Mouse (Mus musculus): ENCODE data around the gene Duox1. TPM values are rescaled to one million over a fixed set of nuclear protein-coding genes. Genes with fewer than 3 reads are reported as not detected.
"Not testable (repeated sequence)": the region's sequence is repeated elsewhere in the genome, so short reads cannot be mapped to it uniquely, and the experiment has no call there.

The Duox1 gene
- polyA plus RNA-seq, 1 experiment from 2014 or later: 0.12 TPM

DNA sequence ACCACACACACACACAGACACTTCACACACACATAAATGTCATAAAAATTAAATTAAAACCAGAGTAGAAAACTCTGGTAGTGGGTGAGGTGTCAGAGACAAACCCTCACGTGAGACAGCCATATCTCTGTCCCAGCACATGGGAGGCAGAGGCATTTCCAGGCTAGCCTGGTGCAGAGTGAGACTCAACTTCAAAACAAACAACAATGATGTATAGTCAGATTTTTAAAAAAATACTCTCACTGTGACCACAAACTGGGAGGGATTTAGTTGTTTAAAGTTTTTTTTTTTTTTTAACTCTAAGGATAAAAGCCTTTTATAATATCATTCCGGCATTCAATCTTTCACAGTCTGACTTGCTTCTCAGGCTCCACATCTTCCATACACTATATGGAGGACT lies 9.9 kb downstream of the Duox1 start:
- no peak overlapping the region for H3K27ac ChIP-seq
- H3K9ac ChIP-seq: no peak overlapping the region
- no peaks in the 10 kb centered on the region for H3K9me3 ChIP-seq (ENCODE audit: control insufficient read depth, low read length)
- no peaks in the 10 kb centered on the region for H3K36me3 ChIP-seq (replicated peaks; ENCODE audit: control insufficient read depth, insufficient read depth)
- H3K4me3 ChIP-seq (replicated peaks; ENCODE audit: low read length): no peak overlapping the region
- H3K4me1 ChIP-seq (replicated peaks; ENCODE audit: control insufficient read depth, insufficient read depth, low read length): no peaks in the 10 kb centered on the region
- H3K4me2 ChIP-seq (replicated peaks): no peak overlapping the region
- no peaks in the 10 kb centered on the region for H3K27me3 ChIP-seq (ENCODE audit: control insufficient read depth, insufficient read depth, low read length)
- 79% methylated on average over 2 of the region's 2 CpGs for WGBS
- DNase-seq (ENCODE audit: low spot score): no peak
- no peak for ATAC-seq (ENCODE audit: low FRiP score)

DNA sequence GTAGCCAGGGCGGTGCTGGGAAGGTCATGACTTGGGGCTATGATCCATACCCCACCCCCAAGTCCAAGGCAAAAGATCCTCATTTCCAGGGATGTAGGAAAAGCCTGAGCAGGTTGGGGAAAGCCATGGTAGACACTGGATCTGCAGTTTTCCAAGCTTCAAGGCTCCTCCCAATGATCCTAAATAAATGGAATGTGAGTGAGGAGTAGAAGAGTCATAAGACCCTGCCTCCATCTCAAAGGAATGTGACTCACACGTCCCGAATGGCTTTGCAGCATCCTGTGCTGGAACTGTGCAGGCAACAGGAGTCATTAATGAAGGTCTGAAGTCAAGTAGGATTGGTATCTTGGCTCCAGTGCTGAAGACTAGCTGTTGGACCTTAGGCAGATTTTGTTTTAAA lies 12.5 kb downstream of the Duox1 start:
- 86% methylated on average over 3 of the region's 3 CpGs for WGBS
- H3K4me3 ChIP-seq (replicated peaks; ENCODE audit: low read length): no peak overlapping the region
- no peaks in the 10 kb centered on the region for H3K9me3 ChIP-seq (ENCODE audit: control insufficient read depth, low read length)
- ATAC-seq (ENCODE audit: low FRiP score) (no peak), DNase-seq (ENCODE audit: low spot score) (no peak)
- no peak overlapping the region for H3K9ac ChIP-seq
- no peaks in the 10 kb centered on the region for H3K36me3 ChIP-seq (replicated peaks; ENCODE audit: control insufficient read depth, insufficient read depth)
- H3K4me2 ChIP-seq (replicated peaks): no peak overlapping the region
- H3K27me3 ChIP-seq (ENCODE audit: control insufficient read depth, insufficient read depth, low read length): no peaks in the 10 kb centered on the region
- H3K4me1 ChIP-seq (replicated peaks; ENCODE audit: control insufficient read depth, insufficient read depth, low read length): no peaks in the 10 kb centered on the region
- no peak overlapping the region for H3K27ac ChIP-seq

DNA sequence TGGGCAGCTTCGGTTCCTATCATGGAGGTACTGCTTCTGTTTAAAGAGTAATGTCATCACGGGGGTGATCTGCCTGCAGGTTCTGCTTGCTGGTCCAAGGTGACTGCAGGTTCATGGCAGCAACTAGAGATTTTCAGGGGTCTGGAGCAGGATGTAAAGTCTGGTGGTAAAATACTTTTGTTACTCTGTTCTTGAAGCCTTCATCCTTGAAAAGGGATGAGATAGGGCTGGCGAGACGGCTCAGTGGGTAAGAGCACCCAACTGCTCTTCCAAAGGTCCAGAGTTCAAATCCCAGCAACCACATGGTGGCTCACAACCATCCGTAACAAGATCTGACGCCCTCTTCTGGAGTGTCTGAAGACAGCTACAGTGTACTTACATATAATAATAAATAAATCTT lies 14.8 kb downstream of the Duox1 start:
- not testable (repeated sequence) for H3K9me3 ChIP-seq (ENCODE audit: control insufficient read depth, low read length); H3K27ac ChIP-seq; H3K4me1 ChIP-seq (replicated peaks; ENCODE audit: control insufficient read depth, insufficient read depth, low read length); H3K4me3 ChIP-seq (replicated peaks; ENCODE audit: low read length); H3K9ac ChIP-seq; ATAC-seq (ENCODE audit: low FRiP score); H3K27me3 ChIP-seq (ENCODE audit: control insufficient read depth, insufficient read depth, low read length); DNase-seq (ENCODE audit: low spot score); H3K36me3 ChIP-seq (replicated peaks; ENCODE audit: control insufficient read depth, insufficient read depth); H3K4me2 ChIP-seq (replicated peaks)
- WGBS: 88% methylated on average over 4 of the region's 6 CpGs

DNA sequence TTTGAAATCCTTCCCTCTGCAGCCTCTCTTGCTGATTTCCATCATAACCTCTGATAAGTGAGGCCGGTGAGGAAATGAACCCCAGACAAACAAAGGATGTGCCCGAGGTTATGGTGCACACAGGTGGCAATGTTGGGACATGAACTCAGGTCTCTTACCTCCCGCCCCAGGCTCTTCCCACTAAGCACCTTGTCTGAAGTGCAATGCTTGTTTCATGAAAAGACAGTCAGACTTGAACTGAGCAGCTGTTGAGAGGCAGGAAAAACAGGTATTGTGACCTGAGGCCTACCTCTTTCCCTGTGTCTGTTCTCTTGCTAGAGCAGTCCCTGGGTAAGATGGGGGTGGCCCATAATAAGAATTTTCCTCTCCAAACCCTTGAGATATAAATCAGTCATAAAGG lies 16.8 kb downstream of the Duox1 start:
- H3K4me2 ChIP-seq (replicated peaks): no peak overlapping the region
- WGBS: 89% methylated on average over 3 of the region's 3 CpGs
- no peaks in the 10 kb centered on the region for H3K4me1 ChIP-seq (replicated peaks; ENCODE audit: control insufficient read depth, insufficient read depth, low read length)
- no peaks in the 10 kb centered on the region for H3K36me3 ChIP-seq (replicated peaks; ENCODE audit: control insufficient read depth, insufficient read depth)
- no peak overlapping the region for H3K27ac ChIP-seq
- H3K9ac ChIP-seq: no peak overlapping the region
- no peaks in the 10 kb centered on the region for H3K9me3 ChIP-seq (ENCODE audit: control insufficient read depth, low read length)
- no peaks in the 10 kb centered on the region for H3K27me3 ChIP-seq (ENCODE audit: control insufficient read depth, insufficient read depth, low read length)
- DNase-seq (ENCODE audit: low spot score) (no peak), ATAC-seq (ENCODE audit: low FRiP score) (no peak)
- no peak overlapping the region for H3K4me3 ChIP-seq (replicated peaks; ENCODE audit: low read length)

DNA sequence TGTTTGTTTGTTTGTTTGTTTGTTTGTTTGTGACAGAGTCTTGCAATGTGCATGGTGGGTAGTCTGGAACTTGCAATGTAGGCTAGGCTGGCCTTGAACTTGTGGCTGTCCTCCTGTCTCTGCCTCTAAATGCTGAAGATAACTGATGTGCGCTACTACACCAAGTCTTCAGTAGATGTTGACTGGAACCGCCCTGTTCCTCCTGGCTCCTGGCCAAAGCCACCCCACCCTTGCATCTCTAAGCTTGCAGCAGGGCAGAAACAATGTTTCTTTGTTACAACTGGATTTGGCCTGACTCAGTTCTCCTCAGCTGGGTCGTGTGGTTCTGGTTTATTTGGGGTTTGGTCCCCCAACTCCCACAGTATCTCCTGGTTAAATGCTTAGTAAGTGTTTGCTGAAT lies 18.7 kb downstream of the Duox1 start:
- Histone ChIP-seq H3K4me2 (replicated peaks) (no peak overlapping the region), H3K4me3 (replicated peaks; ENCODE audit: low read length) (no peak overlapping the region), H3K9ac (no peak overlapping the region), H3K27ac (no peak overlapping the region), H3K27me3 (ENCODE audit: control insufficient read depth, insufficient read depth, low read length) (no peaks in the 10 kb centered on the region), H3K9me3 (ENCODE audit: control insufficient read depth, low read length) (no peaks in the 10 kb centered on the region), H3K36me3 (replicated peaks; ENCODE audit: control insufficient read depth, insufficient read depth) (no peaks in the 10 kb centered on the region), H3K4me1 (replicated peaks; ENCODE audit: control insufficient read depth, insufficient read depth, low read length) (no peaks in the 10 kb centered on the region)
- WGBS: 53% methylated on average over 3 of the region's 3 CpGs
- no peak for DNase-seq (ENCODE audit: low spot score)
- no peak for ATAC-seq (ENCODE audit: low FRiP score)

DNA sequence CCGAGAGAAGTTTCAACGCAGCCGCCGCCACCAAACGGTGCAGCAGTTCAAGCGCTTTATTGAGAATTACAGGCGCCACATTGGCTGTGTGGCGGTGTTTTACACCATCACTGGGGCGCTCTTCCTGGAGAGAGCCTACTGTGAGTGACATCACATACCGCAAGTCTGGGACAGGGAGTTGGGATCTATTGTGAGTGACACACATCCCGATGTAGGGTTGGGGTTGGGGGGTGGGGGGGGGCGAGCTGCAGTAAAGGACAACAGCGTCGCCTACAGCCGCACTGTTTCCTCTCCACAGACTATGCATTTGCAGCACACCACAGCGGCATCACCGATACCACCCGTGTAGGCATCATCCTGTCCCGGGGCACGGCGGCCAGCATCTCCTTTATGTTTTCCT lies 21.8 kb downstream of the Duox1 start:
- H3K36me3 ChIP-seq (replicated peaks; ENCODE audit: control insufficient read depth, insufficient read depth): no peaks in the 10 kb centered on the region
- WGBS: 62% methylated on average over 21 of the region's 21 CpGs
- no peak overlapping the region for H3K4me3 ChIP-seq (replicated peaks; ENCODE audit: low read length)
- ATAC-seq (ENCODE audit: low FRiP score): no peak; the same call in 1 of the 2 replicates
- no peak overlapping the region for H3K9ac ChIP-seq
- H3K27me3 ChIP-seq (ENCODE audit: control insufficient read depth, insufficient read depth, low read length): no peaks in the 10 kb centered on the region
- H3K4me1 ChIP-seq (replicated peaks; ENCODE audit: control insufficient read depth, insufficient read depth, low read length): no peaks in the 10 kb centered on the region
- H3K4me2 ChIP-seq (replicated peaks): peak overlapping the region; percentile 27
- no peaks in the 10 kb centered on the region for H3K9me3 ChIP-seq (ENCODE audit: control insufficient read depth, low read length)
- H3K27ac ChIP-seq: no peak overlapping the region
- no peak for DNase-seq (ENCODE audit: low spot score)

DNA sequence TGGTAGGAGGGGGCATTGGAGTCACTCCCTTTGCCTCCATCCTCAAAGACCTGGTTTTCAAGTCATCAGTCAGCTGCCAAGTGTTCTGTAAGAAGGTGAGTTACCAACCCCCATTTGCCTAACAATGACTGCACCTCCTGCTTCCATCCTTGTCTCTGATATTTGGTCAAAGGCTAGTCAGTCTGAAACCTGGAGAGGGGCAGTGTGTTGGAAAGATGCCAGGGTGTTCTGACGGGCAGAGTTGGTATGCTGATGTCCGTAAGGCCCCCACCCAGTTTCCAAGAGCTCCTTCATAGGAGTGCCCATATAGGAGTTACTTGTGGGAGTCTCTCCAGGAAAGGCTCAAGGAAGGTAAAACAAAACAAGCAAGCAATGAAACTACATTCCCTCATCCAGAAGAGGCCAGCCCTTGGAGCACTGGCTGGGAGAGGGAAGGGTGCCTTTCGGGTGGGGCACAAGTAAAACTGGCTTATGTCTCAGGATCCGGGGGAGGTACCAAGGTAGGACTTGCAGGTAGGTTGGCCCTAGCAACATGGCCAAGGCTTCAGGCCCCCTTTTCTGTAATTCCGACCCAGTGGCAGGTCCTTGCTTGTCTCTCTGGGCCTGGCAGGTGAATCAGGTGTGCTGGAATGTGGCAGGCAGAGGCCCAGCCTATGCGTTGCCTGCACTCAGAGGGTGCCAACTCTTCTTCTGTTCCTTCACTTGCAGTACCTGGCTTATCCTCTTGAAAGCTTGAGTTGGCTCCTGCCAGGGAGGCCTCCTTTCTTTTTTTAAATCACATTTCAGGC lies 29.8 kb downstream of the Duox1 start:
- Histone ChIP-seq H3K36me3 (replicated peaks; ENCODE audit: control insufficient read depth, insufficient read depth) (no peaks in the 10 kb centered on the region), H3K4me3 (replicated peaks; ENCODE audit: low read length) (no peak overlapping the region), H3K27me3 (ENCODE audit: control insufficient read depth, insufficient read depth, low read length) (no peaks in the 10 kb centered on the region), H3K9ac (no peak overlapping the region), H3K4me2 (replicated peaks) (no peak overlapping the region), H3K9me3 (ENCODE audit: control insufficient read depth, low read length) (no peaks in the 10 kb centered on the region), H3K27ac (no peak overlapping the region), H3K4me1 (replicated peaks; ENCODE audit: control insufficient read depth, insufficient read depth, low read length) (peaks cover 21% of the 10 kb centered on the region)
- 81% methylated on average over 6 of the region's 6 CpGs for WGBS
- no peak for DNase-seq (ENCODE audit: low spot score)
- ATAC-seq (ENCODE audit: low FRiP score): no peak

DNA sequence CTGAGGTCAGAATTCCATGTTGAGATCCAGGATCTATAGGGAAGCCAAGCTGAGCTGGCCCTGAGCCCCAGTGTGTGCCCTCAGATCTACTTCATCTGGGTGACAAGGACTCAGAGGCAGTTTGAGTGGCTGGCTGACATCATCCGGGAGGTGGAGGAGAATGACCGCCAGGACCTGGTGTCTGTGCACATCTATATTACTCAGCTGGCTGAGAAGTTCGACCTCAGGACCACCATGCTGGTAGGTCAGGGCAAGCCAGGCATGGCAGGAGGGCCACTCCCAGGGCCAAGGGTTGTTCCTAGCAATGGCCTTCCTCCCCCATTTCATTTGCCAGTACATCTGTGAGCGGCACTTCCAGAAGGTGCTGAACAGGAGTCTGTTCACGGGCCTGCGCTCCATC lies 30.7 kb downstream of the Duox1 start:
- H3K27me3 ChIP-seq (ENCODE audit: control insufficient read depth, insufficient read depth, low read length); H3K9me3 ChIP-seq (ENCODE audit: control insufficient read depth, low read length); ATAC-seq (ENCODE audit: low FRiP score); H3K4me2 ChIP-seq (replicated peaks); DNase-seq (ENCODE audit: low spot score); H3K4me3 ChIP-seq (replicated peaks; ENCODE audit: low read length); H3K27ac ChIP-seq; H3K36me3 ChIP-seq (replicated peaks; ENCODE audit: control insufficient read depth, insufficient read depth); H3K9ac ChIP-seq: not testable (repeated sequence)
- WGBS: 87% methylated on average over 6 of the region's 6 CpGs
- peaks cover 25% of the 10 kb centered on the region for H3K4me1 ChIP-seq (replicated peaks; ENCODE audit: control insufficient read depth, insufficient read depth, low read length)

DNA sequence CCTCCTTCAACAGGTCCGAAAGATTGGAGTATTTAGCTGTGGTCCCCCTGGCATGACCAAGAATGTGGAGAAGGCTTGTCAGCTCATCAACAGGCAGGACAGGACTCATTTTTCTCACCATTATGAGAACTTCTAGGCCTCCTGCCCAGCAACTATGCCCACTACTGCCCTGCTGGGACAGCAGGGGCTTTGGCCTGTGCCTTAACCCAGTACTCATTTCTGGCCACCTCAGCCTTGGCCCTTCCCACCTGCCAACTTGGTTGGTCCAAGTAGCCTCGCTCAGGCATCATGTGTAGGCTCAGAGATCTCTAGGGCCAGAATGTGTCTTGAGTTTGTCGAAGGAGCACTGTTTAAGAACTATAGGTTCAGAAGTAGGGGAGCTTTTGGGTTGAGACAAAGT lies 31.8 kb downstream of the Duox1 start:
- H3K4me2 ChIP-seq (replicated peaks): no peak overlapping the region
- no peak for ATAC-seq (ENCODE audit: low FRiP score)
- H3K9ac ChIP-seq: no peak overlapping the region
- H3K27ac ChIP-seq: 0 out of 2 replicates have a peak overlapping the region, but pooled peaks have one; percentile 98
- no peaks in the 10 kb centered on the region for H3K9me3 ChIP-seq (ENCODE audit: control insufficient read depth, low read length)
- H3K36me3 ChIP-seq (replicated peaks; ENCODE audit: control insufficient read depth, insufficient read depth): no peaks in the 10 kb centered on the region
- H3K4me1 ChIP-seq (replicated peaks; ENCODE audit: control insufficient read depth, insufficient read depth, low read length): peaks cover 36% of the 10 kb centered on the region
- DNase-seq (ENCODE audit: low spot score): no peak
- no peaks in the 10 kb centered on the region for H3K27me3 ChIP-seq (ENCODE audit: control insufficient read depth, insufficient read depth, low read length)
- H3K4me3 ChIP-seq (replicated peaks; ENCODE audit: low read length): no peak overlapping the region
- WGBS: 94% methylated on average over 3 of the region's 3 CpGs

All from hindbrain, embryonic 14.5 days (tissue).